Mouse (Mus musculus) cerebellum, postnatal 4 days (tissue): ENCODE results near the gene Fgfr2.

Source experiments
- DNase-seq, 2 experiments: peaks; one replicate each; pipeline ENCODE4 v3.0.0; 2022; ENCODE audit warnings: low spot score in 2 of 2, mixed read lengths in 1 of 2

The Fgfr2 gene

DNA sequence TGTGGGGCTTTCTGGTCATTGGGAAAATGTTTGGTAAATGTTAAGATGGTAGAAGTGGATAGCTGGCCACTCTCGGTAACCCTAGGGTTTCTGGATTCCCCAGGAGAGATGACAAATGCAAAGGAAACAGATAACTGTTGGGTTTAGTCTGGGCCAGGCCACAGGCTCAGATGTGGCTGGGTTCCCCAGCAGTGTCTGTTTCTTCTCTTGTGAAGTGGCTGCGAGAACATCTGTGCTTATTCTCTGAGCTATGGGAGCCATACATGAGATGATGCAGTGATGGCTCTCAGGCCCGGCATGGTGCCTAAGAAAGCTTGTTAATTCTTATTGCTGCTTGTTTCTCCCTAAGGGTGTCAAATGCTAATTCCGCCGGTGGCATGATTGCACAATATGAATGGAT is 2119.1 kb downstream of the Fgfr2 start:
- no peak for DNase-seq

DNA sequence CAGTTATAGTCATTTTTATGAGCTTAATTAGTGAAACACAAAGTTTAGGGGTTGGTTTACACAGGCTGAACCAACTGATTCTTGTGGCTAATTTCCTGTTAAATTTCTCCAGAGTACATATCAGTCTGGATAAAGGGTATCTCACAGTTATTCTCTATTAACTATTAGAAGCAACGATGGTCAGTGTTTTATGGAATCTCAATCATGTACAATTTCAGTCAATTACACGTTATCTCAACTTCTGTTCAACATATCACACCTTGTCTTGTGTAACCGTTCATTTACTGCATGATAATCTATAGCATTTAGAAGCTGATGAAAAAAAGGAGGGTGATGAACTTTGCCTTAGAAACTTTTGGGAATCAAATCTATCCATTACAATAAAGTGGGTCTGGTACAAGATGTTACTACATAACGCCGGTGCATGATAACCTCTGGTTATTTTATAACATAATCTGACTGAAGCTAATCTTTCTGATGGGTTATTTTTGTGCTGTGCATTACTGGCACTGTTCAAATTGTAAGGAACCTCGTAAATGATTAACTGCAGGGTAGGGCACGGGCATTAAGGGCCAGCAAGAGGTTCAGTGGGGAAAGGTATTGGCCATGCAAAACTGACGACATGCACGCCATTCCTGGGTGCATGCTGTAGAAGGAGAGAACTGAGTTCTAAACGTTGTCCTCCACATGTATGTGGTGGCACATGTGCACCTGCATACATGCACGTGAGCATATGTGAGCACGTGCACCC is 2121.0 kb downstream of the Fgfr2 start:
- no peak for DNase-seq

DNA sequence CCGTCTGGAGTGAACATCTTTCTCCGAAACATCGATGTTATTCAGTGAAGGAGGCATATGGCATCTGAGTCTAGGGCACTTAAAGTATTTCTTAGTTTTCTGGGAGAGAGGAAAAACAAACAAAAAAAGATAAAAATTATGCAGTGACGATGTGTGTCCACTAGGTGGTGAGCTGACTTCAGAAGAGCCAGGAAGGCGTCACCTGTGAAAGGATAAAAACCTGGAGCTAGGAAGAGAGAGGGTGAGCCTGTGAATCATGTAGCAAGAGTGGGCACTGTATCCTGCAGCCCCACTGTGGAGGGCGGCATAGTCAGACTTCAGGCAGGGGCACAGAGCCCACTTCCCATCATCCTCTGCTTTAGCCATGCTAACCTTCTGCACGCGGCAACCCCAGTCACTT is 2129.2 kb downstream of the Fgfr2 start:
- no peak for DNase-seq

DNA sequence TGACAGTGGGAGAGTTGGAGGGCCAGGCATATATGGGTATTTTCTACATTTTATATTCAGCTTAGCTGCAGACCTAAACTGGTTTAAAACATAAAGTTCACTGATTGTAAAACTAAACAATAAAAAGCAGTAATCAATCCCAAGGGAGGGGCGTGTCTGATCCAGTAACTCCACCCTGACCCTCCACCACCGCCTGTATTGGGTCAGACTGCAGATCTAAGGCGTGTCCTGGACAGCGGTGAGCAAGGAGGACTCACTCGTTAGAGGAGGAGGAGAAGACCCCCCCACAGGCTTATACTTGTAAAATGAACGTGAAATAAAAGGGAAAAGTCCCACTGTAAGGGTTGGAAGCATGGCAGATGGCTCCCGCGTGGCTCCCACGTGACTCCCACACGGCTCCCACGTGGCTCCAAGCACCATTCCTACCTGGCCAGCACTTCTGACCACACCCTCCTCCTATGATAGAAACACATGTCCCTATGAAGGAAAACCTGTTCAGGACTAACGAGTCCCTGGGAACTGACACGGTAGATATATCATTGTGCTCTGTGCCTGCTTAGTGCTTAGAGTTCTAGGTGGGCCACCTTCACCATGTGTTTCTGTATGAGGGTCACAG is 2131.9 kb downstream of the Fgfr2 start:
- DNase-seq, result no peak

DNA sequence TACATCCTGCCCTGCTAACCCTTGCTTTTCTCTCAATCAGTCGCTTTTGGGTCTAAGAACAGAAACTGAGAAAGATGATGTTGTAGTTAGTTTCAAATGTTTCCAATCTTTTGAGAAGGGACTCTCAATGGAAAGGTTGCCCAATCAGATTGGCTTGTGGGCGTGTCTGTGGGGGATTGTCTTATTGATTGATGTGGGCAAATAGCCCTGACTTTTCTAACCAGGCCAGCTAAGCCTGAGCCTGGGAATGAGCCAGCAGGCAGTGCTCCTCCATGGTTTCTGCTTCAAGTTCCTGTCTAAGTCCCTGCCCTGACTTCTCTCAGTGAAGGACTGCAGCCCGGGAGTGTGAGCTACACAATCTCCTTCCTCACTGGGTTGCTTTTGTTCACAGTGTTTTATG is 2133.8 kb downstream of the Fgfr2 start:
- DNase-seq, result no peak

DNA sequence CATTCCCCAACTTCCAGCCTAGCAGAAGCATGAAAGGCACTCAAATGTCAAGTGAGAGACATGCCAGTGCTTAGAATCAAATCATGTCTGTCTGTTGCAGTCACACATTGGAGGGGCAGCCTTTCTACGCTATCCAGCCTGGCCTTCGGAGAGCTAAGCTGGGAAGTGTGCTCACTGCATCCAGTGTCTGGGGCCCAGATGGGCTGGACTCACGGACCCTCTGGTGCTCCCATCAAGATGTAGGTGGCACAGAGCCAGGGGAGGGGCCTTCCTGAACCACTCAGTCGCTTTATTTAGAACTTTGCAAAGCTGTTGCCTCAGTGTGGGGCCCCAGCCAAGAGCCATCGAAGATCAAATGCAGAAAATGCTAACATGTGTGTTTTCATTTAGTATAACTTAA is 2135.0 kb downstream of the Fgfr2 start:
- no peak for DNase-seq

DNA sequence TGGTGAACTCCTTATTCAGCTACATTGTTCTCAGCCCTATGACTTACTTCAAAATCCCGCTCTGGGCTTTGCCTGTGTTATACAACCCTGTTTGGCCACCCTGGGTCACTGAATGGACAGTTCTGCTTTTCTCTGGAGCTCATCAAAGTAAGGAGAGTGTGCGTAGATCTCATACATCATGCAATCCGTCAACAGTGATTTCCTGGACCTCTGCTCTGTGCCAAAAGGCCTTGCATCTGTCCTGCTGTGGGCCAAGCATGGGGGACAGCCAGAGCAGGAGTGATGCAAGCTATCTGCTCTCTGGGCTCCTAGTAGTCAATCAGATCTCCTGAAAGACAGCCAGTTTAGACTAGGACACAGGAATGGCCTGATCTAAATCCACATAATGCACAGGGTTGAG is 2137.4 kb downstream of the Fgfr2 start:
- DNase-seq, result no peak

DNA sequence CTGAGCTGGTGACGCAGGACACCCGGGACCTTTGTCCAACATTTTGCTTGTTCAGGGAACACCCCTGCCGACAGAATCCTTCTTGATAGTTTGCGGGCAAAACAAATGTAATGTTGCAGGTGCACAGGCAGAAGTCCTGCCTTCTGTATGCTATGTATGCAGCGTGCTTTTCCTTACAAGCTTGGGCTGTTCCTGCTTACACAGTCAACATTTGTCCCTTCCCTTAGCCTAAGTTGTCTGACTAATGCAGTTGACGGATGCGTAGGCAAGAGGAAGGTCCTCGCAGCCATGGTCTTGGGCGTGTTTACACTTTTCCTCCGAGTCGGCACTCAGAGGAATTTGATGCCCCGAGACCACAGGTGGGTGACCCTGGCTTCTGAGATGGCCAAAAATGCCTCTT is 2138.0 kb downstream of the Fgfr2 start:
- DNase-seq, result no peak

DNA sequence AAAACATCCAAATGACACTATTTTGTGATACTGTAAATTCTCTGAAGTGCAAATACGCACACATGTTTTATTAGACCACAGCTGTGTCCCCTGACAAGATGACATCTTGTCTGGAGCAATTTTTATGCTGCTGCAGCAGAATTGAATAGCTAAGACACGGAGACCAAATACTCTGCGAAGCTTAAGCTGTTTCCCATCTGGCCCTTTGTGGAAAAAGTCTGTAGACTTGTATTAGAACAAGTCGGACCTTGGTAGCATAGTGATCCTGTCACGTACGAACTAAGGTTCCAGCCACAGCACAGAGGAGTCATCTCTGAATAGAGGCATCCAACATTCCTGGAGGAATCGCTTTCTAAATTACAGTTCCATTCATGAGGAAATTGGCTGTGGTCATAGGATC is 2138.9 kb downstream of the Fgfr2 start:
- DNase-seq, result no peak

DNA sequence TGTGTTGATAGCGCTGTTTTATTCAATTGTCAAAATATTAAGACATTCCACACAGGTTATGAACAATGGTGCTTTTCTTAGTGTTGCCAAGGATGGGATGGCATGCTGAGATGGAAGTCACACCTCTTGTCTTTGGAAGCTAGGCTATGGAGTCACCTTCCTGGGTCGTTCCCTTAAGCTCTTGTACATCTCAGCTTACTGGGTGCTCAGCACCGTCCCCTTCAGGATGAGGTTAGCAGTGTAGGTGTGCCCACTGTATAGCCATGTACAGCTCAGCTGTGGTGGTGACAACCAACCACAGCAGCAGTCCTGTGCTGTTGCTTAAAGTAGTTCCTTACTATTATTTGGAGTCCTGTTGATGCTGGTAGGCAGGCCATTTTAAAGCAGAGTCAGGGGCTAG is 2140.3 kb downstream of the Fgfr2 start:
- DNase-seq, result no peak

DNA sequence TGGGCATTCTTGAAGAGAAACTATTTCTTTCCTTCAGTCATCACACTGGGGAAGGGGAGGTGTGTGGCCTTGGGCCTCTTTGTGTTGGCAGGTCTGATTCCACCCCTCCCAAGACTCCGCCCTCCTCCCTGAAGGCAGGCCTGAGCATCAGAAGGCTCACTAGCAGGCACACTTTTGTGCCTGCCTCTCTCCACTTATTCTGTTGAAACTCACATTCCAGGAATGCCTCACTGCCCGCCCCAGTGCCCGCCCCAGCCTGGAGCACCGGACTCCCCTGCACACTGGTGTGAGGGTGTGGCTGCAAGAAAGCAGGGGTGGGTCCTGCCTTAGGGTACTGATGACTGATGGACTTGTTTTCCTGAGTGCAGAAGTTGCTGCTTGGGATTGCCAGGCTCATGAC is 2140.8 kb downstream of the Fgfr2 start:
- no peak for DNase-seq

DNA sequence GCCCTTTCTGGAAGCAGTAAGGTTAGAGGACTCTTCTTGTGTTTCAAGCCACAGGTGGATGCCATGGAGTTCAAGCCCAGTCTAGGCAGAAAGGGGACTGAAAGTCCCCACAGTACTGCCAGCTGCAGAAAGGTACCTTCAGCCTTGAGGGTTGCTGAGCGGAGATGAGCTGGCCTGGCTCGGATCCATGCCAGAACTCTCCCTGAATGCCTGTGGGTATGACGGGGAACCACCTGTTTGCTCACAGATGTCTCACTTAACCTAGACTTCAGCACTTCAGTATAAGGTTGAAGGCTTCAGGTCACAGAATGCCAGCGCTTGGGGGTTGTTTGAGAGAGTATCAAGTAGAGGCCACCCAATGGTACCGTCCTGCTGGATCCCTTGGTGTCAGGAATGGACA is 2143.0 kb downstream of the Fgfr2 start:
- no peak for DNase-seq

DNA sequence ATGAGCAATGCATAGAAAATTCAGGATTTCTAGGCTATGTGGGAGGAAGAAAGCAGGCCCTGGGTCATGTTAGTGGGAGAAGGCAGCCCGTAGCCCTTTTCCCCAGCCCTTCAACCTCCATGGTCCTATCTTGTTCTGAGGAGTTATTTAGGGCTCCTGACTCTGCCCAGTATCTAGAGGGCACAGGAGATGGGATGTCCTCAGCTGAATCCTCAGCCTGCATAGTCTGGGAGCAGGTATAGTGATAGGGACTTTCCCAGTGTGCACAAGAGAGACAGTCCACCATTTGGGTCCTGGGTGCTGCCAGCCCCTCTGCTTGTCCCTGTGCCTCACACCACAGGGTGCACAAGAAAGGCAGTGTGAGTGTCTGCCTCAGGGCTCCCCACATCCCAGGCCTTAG is 2144.6 kb downstream of the Fgfr2 start:
- no peak for DNase-seq

DNA sequence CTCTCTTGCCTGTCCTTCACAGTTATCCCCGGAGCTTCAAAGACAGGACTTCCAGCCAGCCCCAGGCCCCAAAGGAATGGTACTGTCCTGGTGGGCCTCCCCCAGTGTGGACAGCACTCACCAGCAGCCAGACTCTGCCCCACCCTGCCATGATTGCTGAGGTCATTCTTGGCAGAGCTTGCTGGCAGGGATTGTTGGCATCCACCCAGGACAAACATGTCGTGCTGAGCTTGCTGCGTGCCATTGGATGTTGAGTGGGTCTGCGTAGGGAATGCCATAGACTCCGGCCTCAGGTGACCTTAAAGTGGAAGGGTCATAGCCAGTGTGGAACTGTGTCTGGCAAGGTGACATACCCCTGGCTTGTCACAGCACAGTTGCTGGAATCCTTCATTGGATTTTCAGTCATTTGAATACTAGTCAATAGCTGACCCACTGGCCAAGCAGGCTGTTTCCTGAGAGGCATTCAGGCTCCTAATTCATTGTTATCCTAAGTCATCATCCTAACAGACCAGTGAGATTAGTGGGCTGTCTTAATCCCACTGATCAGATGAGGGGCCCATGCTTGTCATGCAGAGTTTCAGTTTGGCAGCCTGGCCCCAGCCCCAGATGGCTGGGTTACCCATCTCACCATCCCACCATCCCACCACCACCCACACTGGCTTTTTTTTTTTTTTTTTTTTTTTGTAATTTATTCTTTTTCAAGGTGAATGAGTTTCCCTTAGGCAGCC is 2145.2 kb downstream of the Fgfr2 start:
- DNase-seq, result peak; percentile 55 to 83

DNA sequence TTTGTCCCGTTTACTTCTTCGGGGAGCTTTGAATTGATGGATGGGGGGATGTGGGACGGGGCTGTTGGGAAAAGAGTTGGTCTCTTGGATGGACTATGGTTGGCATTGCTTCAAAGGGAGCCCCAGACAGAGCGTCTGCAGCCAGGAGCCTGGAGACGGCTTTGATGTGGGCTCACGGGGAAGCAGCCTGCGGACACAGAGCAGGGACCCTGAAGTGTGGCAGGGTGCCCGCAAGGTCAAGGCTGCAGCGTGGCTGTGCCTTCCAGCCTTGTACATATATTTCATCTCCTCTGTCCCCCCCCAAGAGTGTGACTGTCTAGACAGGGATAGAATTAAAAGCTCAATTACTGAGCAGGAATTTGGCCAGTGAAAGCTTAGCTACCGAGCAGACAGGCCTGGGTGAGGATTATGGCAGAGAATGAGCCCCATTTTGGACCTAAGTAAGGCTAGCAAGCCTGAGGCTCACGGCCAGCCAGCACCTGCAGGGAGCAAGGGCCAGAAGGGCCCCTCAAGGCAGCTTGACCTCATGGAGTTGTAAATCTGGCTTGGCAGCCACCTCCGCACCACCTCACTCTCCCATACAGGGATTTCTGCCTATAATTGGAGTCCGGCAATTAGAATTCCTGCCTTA is 2146.7 kb downstream of the Fgfr2 start:
- no peak for DNase-seq

DNA sequence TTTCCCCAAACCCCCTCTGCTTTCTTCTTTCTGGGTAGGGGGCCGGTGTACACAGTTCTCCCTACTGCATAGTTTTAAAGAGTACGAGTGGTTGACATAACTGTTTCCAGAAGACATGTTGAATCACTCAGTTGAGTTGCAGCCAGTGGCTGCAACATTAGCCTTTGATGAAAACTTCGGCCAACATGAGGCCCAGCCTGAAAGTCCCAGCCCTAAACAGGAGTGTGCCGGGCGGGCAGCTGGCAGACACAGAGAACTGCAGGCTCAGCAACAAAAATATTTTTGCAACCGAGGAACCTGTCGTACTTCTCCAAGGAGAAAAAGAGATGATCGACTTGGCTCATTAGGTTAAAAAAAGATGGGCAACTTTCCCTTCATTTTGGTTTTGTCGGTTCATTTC is 2150.4 kb downstream of the Fgfr2 start:
- DNase-seq, result no peak

DNA sequence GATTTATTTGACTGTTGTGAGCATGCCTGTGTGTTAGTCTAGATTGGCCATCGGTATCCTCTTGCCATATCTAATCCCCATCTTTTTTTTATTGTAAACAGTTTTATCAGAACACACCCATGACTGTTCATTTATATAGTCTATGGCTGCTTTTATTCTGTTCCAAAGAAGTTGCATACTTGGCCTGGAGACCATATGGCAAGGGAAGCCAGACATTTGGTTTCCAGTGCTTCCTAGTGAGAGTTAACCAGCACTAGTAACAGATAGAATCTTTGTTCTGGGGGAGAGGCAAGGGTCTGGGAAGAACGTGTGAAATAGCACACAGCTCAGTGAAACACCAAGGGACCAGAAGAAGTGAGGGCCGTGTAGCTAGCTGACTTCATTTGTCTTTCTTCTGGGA is 2153.6 kb downstream of the Fgfr2 start:
- DNase-seq, result no peak

DNA sequence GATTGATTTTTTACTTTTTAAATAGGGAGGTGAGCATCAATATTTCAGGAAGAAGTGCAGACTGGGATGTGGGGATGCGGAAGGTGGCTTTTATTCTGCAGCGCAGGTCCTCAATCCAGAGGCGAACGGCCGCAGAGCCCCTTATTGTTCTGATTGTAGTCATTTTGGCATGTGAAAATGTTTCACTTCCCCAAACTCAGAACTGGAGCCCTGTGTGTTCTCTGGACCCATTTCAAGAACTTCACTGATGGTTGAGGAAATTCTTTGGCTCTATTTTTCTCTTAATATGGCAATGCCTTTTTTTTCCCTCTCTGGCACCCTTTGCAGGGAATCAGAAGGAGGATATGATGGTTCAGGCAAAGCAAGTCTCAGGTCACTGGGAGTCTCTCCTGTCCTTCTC is 2154.1 kb downstream of the Fgfr2 start:
- DNase-seq, result no peak

DNA sequence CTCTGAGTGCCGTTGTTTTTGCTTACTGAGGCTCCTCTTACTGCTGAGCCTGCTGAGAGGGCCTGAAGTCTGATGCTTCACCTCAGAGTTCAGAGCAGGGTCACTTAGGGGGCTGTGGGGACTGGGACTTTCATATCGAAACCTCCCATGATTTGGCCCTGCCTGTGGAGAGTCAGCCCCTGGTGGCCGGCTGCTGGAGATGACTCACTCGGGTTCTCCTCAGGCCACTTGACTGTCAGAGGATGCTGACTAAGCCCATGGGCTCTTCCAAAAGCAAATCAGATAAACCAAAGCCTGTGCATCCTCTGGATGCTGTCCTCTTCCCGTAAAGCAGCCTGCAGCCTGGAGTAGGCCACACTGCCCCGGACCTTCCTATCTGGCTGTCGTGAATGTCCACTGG is 2154.6 kb downstream of the Fgfr2 start:
- DNase-seq, result no peak

DNA sequence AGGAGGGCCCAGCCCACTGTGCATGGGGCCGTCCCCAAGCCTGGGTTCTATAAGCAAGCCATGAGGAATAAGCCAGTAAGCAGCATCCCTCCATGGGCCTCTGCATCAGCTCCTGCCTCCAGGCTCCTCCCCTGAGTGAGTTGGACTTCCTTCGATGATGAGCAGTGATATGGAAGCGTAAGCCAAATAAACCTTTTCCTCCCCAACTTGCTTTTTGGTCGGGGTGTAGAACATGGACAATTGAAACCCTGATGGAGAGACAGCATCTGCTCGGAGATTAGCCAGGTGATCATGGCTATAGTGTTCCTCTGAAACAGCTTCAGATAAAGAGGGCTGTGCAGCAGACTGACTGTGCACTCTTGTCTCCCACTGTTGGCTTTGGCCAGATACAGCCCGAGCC is 2155.2 kb downstream of the Fgfr2 start:
- no peak for DNase-seq

DNA sequence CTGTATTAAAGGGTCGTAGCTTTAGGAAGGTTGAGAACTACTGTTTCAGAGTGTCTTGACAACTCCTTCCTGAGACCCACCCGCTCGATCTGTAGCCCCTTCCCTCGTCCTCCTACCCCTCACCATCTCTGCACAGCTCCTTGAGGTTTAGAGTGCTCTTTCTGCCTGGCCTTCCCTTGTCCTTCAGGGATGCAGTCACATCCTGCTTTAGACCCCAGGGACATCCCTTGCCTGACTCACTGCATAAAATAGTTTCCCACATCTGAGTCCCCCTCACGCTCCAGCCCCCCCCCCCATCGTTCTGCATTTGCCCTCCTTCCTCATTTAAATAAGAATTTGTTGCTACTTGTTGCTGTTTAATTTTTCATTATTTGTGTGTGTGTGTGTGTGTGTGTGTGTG is 2156.3 kb downstream of the Fgfr2 start:
- DNase-seq, result no peak

DNA sequence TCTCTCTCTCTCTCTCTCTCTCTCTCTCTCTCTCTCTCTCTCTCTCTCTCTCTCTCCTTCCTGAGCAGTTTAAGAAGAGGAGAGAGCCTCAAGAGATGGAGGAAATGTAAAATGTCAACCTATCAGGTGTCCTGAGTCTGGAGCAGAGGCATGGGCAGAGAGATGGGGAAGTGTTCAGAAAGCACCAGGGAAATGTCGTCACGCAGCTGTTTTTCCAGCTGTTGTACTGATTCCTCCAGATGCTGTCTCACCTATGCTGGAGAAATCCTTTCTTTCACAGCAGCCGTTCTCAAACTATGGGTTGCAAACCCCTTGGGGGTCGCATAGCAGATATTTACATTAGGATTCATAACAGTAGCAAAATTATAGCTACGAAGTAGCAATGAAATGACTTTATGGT is 2156.7 kb downstream of the Fgfr2 start:
- DNase-seq, result no peak

DNA sequence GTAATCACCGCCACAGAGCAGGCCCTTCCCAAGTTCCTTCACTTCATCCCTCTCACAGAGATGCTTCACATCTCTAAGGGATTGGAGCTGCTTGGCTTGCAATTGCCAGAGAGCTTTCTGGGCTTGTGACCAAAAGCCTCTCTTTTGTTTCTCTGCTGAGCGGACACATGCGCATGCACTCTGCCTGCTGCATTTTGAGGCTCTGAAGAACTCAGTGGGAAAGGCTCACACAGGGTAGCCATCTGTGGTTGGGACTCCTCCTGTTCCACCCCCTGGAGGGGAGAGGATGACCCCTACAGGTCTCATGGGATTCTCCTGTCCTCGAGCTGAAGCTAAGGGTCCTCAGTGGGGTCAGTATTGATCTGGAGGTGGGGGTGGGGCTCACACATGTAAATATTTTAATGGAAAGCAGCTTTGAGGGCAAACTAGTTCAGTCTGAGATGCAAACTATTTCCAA is 2157.2 kb downstream of the Fgfr2 start:
- DNase-seq, result peak in 1 of 2 experiments; percentile 46
